8 mouse cellular contexts compared by ENCODE assay signal in genomic region chr9:42652756-42653155, GRCm38 (mm10).
A peak's percentile ranks its signal among the peaks of the same experiment; 100 is the strongest.
DNase-seq lines count a peak whose midpoint lies in the region; ATAC-seq and TF ChIP-seq lines count a peak whose summit lies in the region.

No protein-coding gene starts in this region.

- H3K27me3 ChIP-seq in hindbrain, postnatal 0 days (ENCODE audit: insufficient read depth, low read length) = no peaks in the 10 kb centered on the region
- H3K27me3 ChIP-seq in hindbrain, embryonic 14.5 days (ENCODE audit: control insufficient read depth, insufficient read depth, low read length) = no peaks in the 10 kb centered on the region

- H3K27ac ChIP-seq in hindbrain, postnatal 0 days = no peak overlapping the region
- no peak overlapping the region for H3K27ac ChIP-seq in hindbrain, embryonic 14.5 days

- no peak for TF ChIP-seq CTCF in hindbrain, postnatal 0 days (IDR thresholded peaks at IDR 0.05; ENCODE audit: low read depth)

- ATAC-seq in hindbrain, postnatal 0 days = no peak
- no peak for ATAC-seq in hindbrain, embryonic 14.5 days (ENCODE audit: low FRiP score)

- H3K9me3 ChIP-seq in hindbrain, postnatal 0 days (ENCODE audit: low read length) = no peaks in the 10 kb centered on the region
- no peaks in the 10 kb centered on the region for H3K9me3 ChIP-seq in hindbrain, embryonic 14.5 days (ENCODE audit: control insufficient read depth, low read length)

- DNase-seq in hindbrain, postnatal 0 days (ENCODE audit: low spot score) = peak; percentile 38
- DNase-seq in hindbrain, embryonic 14.5 days (ENCODE audit: low spot score) = no peak
- peak; percentile 73 for DNase-seq in NIH3T3 (ENCODE audit: low read depth)
- DNase-seq in embryo, embryonic 11.5 days (ENCODE audit: low read depth, low spot score) = peak; percentile 70
- peak; percentile 15 for DNase-seq in lung, postnatal 25 days (ENCODE audit: low spot score)
- DNase-seq in layer of hippocampus, postnatal 10 days (ENCODE audit: low spot score in 2 of 2) = no peak
- DNase-seq in left cerebral cortex, adult 8-10 months (ENCODE audit: low spot score in 2 of 2) = no peak
- DNase-seq in left cerebral cortex, postnatal 10 days (ENCODE audit: extremely low spot score in 1 of 2, low spot score in 2 of 2) = no peak

- H3K9ac ChIP-seq in hindbrain, postnatal 0 days (replicated peaks; ENCODE audit: low read length) = no peak overlapping the region
- H3K9ac ChIP-seq in hindbrain, embryonic 14.5 days = no peak overlapping the region

- intact Hi-C loops in left cerebral cortex, postnatal 10 days (cut with DNase I) = no loop called here

- no peak overlapping the region for H3K4me2 ChIP-seq in hindbrain, postnatal 0 days (ENCODE audit: low read depth, low read length)
- no peak overlapping the region for H3K4me2 ChIP-seq in hindbrain, embryonic 14.5 days (replicated peaks)

- no peaks in the 10 kb centered on the region for H3K36me3 ChIP-seq in hindbrain, postnatal 0 days (ENCODE audit: insufficient read depth, low read length)
- H3K36me3 ChIP-seq in hindbrain, embryonic 14.5 days (replicated peaks; ENCODE audit: control insufficient read depth, insufficient read depth) = no peaks in the 10 kb centered on the region

- no peaks in the 10 kb centered on the region for H3K4me1 ChIP-seq in hindbrain, postnatal 0 days (ENCODE audit: insufficient read depth, low read length)
- H3K4me1 ChIP-seq in hindbrain, embryonic 14.5 days (replicated peaks; ENCODE audit: control insufficient read depth, insufficient read depth, low read length) = no peaks in the 10 kb centered on the region

- no peak overlapping the region for H3K4me3 ChIP-seq in hindbrain, postnatal 0 days (ENCODE audit: low read length)
- no peak overlapping the region for H3K4me3 ChIP-seq in hindbrain, embryonic 14.5 days (replicated peaks; ENCODE audit: low read length)

- 81% methylated on average over 2 of the region's 2 CpGs for WGBS in hindbrain, postnatal 0 days
- WGBS in hindbrain, embryonic 14.5 days = 76% methylated on average over 2 of the region's 2 CpGs

Comparison
In these comparisons a context has a peak if more than half of its experiments do, and no peak if none do; other contexts are left out.
1. DNase-seq: peak in hindbrain, postnatal 0 days (single experiment), NIH3T3 (single experiment), embryo, embryonic 11.5 days (single experiment) and lung, postnatal 25 days (single experiment); none in hindbrain, embryonic 14.5 days (single experiment), layer of hippocampus, postnatal 10 days (0 of 2), left cerebral cortex, adult 8-10 months (0 of 2) and left cerebral cortex, postnatal 10 days (0 of 2).